Mouse (Mus musculus) lung, postnatal 4 days (tissue): ENCODE measurements around the gene Scarb1.
A peak's percentile ranks its signal among the peaks of the same experiment; 100 is the strongest.

Experiments used
- DNase-seq, 2 experiments: peaks; one replicate each; pipeline ENCODE4 v3.0.0; 2021

Gene Scarb1

GRCm38 (mm10) chr5:125330656-125331055 lies 10.2 kb downstream of the Scarb1 start:
- no peak for DNase-seq

- no peak for DNase-seq
These were observed 10.7 kb downstream of the Scarb1 start for GRCm38 (mm10) chr5:125330191-125330590.

- DNase-seq = no peak
These were observed 13.1 kb downstream of the Scarb1 start for GRCm38 (mm10) chr5:125327596-125328385.

GRCm38 (mm10) chr5:125326351-125326750 lies 14.5 kb downstream of the Scarb1 start:
- DNase-seq = no peak

GRCm38 (mm10) chr5:125325931-125326330 lies 15.0 kb downstream of the Scarb1 start:
- DNase-seq = no peak

DNA sequence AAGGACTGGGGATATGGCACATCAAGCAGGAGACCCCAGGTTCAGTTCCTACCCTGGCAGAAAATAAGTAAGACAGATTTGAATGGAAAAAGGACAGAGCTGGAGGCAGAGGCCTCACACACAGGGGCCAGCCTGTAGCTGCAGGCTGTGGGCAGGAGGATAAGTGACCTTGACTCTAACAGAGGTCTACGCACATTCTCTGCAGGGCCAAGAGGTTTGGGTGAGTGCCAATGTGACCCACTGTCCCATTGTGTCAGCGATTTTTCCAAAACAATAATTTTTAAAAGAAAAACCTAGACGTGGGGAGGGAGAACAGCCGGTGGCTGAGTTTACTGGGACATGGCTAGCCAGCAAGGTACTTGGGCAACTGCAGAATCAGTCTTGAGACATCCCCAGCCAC lies 15.6 kb downstream of the Scarb1 start:
- no peak for DNase-seq

GRCm38 (mm10) chr5:125323939-125324480 lies 16.9 kb downstream of the Scarb1 start:
- DNase-seq = no peak

- DNase-seq = no peak
These were observed 17.8 kb downstream of the Scarb1 start for GRCm38 (mm10) chr5:125323128-125323527.

- no peak for DNase-seq
These were observed 19.1 kb downstream of the Scarb1 start for GRCm38 (mm10) chr5:125321836-125322235.

- DNase-seq = peak; percentile 66 to 82
These were observed 21.7 kb downstream of the Scarb1 start for GRCm38 (mm10) chr5:125319057-125319800.

- DNase-seq = no peak
These were observed 22.9 kb downstream of the Scarb1 start for GRCm38 (mm10) chr5:125317953-125318352.

GRCm38 (mm10) chr5:125317296-125317695 lies 23.6 kb downstream of the Scarb1 start:
- no peak for DNase-seq

- no peak for DNase-seq
These were observed 24.1 kb downstream of the Scarb1 start for GRCm38 (mm10) chr5:125316771-125317170.

GRCm38 (mm10) chr5:125315110-125315509 lies 25.8 kb downstream of the Scarb1 start:
- DNase-seq = no peak

- DNase-seq = no peak
These were observed 26.9 kb downstream of the Scarb1 start for GRCm38 (mm10) chr5:125313991-125314390.

GRCm38 (mm10) chr5:125312970-125313597 lies 27.8 kb downstream of the Scarb1 start:
- DNase-seq = peak; percentile 53 to 67

DNA sequence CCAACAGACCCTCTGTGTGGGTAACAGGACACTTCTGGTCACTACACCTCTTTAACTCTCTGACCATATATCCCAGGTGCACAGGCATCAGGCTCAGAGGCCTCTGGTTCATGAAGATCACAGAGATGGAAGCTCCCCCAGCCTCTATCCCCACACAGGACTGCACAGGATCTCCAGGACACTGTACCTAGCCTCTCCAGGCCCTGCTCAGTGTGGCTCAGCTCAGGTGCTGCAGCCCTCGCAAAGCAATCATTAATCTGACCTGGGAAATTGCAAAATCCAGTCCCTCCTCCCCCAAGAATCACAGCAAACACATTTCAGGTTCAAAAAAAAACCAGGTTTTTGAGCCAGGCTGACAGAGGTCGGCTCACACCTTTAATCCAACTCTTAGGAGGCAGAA lies 29.9 kb downstream of the Scarb1 start:
- DNase-seq = no peak

DNA sequence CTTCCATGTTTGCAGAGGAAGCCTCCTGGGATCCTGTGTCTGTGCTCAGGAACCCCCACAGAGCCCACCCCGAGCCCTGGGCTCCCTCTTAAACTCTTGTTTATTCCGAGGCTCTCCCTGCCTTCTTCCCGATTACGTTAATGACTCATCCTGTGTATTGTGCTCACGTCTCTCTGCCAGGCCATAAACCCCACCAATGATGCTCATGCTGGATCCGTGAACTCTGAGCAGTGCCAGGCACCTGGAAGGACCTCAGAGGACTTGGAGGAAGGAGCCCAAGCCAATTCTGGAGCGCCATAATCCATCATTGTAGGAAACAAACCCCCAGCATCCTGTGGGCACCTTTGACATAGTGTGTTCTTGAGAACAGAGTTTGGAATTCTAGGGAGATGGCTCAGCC lies 31.7 kb downstream of the Scarb1 start:
- peak; percentile 40 to 73 for DNase-seq

- peak in 1 of 2 experiments; percentile 42 for DNase-seq
These were observed 34.1 kb downstream of the Scarb1 start for GRCm38 (mm10) chr5:125306824-125307223.

GRCm38 (mm10) chr5:125306372-125306771 lies 34.5 kb downstream of the Scarb1 start:
- no peak for DNase-seq

DNA sequence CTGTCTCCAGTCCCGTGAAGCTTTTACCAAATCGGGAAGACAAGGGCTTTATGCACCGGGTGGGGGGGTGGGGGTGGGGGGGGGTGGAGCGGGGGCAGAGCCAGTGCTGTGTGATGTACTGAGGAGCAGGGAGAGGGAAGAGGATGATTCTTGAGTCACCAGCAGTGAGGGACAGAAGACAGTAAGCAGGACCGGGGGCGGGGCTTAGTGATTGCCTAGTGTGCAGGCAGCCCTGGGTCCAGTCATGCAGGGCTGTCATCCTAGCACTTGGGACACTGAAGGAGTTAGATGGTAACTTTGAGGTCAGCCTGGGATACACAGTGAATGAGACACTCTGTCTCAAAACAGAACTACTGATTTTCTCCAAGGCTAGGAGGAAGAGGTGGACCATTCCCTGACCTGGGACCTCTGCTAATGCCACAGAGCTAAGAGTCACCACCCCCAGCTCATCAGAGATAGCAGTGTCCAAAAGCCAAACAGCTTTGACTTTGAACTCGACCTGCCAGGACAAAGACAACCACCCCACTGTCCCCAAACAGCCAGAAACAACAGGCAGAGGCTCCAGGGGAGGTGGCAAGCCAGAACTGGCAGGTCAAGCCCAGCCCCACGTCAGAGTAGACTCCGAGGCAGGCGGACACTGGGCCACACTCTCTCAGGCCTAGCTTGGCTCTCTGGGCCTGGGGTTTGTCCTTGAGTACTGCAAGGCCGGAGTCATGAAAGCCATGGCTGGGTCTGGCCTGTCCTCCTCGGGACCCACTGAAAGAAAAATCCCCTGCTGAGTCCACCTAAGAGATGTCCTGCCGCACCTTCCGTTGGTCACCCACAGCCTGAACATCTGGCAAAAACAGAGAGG lies 35.4 kb downstream of the Scarb1 start:
- no peak for DNase-seq

DNA sequence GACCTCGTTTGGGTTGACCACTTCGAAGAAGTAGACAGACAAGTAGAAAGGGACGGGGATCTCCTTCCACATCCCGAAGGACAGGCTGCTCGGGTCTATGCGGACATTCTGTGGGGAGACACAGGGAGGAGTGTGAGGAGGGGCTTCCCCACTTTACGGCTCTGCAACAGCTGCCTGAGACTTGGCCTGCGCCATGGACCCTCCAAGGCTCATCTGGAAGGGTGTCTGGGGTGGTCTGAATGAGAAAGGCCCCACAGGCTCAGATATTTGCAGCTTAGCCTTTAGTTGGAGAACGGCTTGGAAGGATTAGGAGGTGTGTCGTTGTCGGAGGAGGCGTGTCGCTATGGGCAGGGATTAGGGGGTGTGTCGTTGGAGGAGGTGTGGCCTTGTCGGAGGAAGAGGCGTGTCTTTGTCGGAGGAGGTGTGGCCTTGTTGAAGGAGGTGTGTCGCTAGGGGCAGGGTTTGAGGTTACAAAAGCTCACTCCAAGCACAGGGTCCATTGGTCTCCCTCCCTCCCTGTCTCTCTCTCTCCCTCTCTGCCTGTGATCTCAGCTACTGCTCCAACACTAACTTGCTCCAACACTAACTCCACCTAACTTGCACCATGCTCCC lies 36.5 kb downstream of the Scarb1 start:
- peak; percentile 59 to 63 for DNase-seq
